In the genomic region with DNA sequence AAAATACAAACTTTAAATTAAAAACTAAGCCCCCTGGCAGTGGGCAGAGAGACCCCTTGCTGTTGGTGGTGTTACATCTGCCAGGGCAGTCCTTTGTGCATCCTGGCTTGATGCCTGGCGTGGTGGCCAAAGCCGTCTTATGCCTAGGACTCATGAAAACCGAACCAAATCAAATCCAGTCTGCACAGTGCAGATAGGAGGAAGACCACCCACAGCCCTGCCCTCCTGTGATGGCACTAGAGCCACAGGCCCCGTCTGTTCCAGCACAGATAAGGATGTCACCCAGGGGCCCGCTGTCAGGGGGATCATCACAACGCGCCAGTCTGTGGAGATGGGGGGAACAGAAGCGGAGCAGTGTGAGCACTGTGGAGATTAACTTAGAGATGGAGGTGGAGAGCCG, we compare ENCODE assay signal across 10 mouse cellular contexts. TPM values are rescaled to one million over a fixed set of nuclear protein-coding genes. Genes with fewer than 3 reads are reported as not detected.
A peak's percentile ranks its signal among the peaks of the same experiment; 100 is the strongest.
DNase-seq lines count a peak whose midpoint lies in the region; ATAC-seq and TF ChIP-seq lines count a peak whose summit lies in the region.
"Had no signal": no experiment of that assay in that cellular context is flagged by ENCODE, and none has a peak within 500 bp of the region (broad histone marks: within the 10 kb centered on the region; RNA-seq: fewer than 3 reads in every experiment).

No protein-coding gene starts in this region.

- peaks cover 29% of the 10 kb centered on the region for H3K36me3 ChIP-seq in embryonic facial prominence, embryonic 13.5 days

- peak; percentile 61 for DNase-seq in left cerebral cortex, postnatal 4 days
- no peak for DNase-seq in left cerebral cortex, postnatal 10 days (ENCODE audit: extremely low spot score in 1 of 2, low spot score in 2 of 2)
- DNase-seq in MN1 (ENCODE audit: low spot score) = no peak
- no peak for DNase-seq in kidney, postnatal 10 days

- no peaks in the 10 kb centered on the region for H3K27me3 ChIP-seq in embryonic facial prominence, embryonic 13.5 days
- H3K27me3 ChIP-seq: lung, embryonic 15.5 days; Patski had no signal

- TF ChIP-seq POLR2A in bone marrow, adult 2 months (IDR thresholded peaks at IDR 0.05; ENCODE audit: borderline replicate concordance, control insufficient read depth, low read depth, low read length) = no peak

- no peaks in the 10 kb centered on the region for H3K9me3 ChIP-seq in embryonic facial prominence, embryonic 13.5 days
- H3K9me3 ChIP-seq: lung, embryonic 15.5 days had no signal

- H3K4me3 ChIP-seq in bone marrow, adult 2 months (replicated peaks; ENCODE audit: control insufficient read depth, low read depth, low read length) = no peak overlapping the region
- no peak overlapping the region for H3K4me3 ChIP-seq in embryonic facial prominence, embryonic 13.5 days
- H3K4me3 ChIP-seq: lung, embryonic 15.5 days had no signal

- 31% methylated on average over 9 of the region's 9 CpGs for WGBS in bone marrow, adult 2 months
- 82% methylated on average over 9 of the region's 9 CpGs for whole genome bisulfite sequencing in embryonic facial prominence, embryonic 13.5 days

- peak overlapping the region; percentile 31 for H3K27ac ChIP-seq in bone marrow, adult 2 months (ENCODE audit: control insufficient read depth, insufficient read depth, low read depth, low read length, poor library complexity)
- H3K27ac ChIP-seq in embryonic facial prominence, embryonic 13.5 days = no peak overlapping the region
- H3K27ac ChIP-seq: lung, embryonic 15.5 days had no signal

- ATAC-seq in embryonic facial prominence, embryonic 13.5 days (ENCODE audit: insufficient number of reproducible peaks, insufficient read depth, low FRiP score, low TSS enrichment, low read depth) = no peak
- ATAC-seq in megakaryocyte-erythroid progenitor cell, adult 5-6 weeks (replicated peaks; ENCODE audit: low FRiP score, low TSS enrichment, poor library complexity, severe bottlenecking) = peak; percentile 48
- ATAC-seq: intestine, postnatal 0 days; Patski had no signal

- H3K9ac ChIP-seq in embryonic facial prominence, embryonic 13.5 days = peak overlapping the region; percentile 16; the same call in 1 of the 2 replicates
- H3K9ac ChIP-seq: lung, embryonic 15.5 days had no signal

- intact Hi-C loops in left cerebral cortex, postnatal 4 days (cut with DNase I) = no loop called here
- intact Hi-C loops in left cerebral cortex, postnatal 10 days (cut with DNase I) = loop anchor here (10.0 kb wide), 1 partner anchor 263 kb away; the partner anchor contains the start of gene Tcf3

- H3K4me1 ChIP-seq in bone marrow, adult 2 months (ENCODE audit: control insufficient read depth, insufficient read depth, low read length) = peaks cover 31% of the 10 kb centered on the region
- peaks cover 42% of the 10 kb centered on the region for H3K4me1 ChIP-seq in embryonic facial prominence, embryonic 13.5 days

- no peak overlapping the region for H3K4me2 ChIP-seq in embryonic facial prominence, embryonic 13.5 days
- H3K4me2 ChIP-seq: lung, embryonic 15.5 days had no signal

- TF ChIP-seq CTCF in bone marrow, adult 2 months (IDR thresholded peaks at IDR 0.05; ENCODE audit: control insufficient read depth, insufficient read depth, low read length) = no peak

RNA-seq across cellular contexts. Expression of gene Mob3a, which starts 4.0 kb away (rescaled TPM):
- total RNA-seq in left cerebral cortex, postnatal 4 days (2021) = 10 to 100 TPM; 52.0 to 52.1 TPM
- total RNA-seq in left cerebral cortex, postnatal 10 days (2021) = 10 to 100 TPM; 21.8 to 24.7 TPM
- 16.3 and 45.8 TPM in 2 replicates for polyA plus RNA-seq in bone marrow, adult 2 months (2011; ENCODE audit: insufficient read depth, insufficient read length, low replicate concordance, missing spikeins)
- 45.8 and 46.3 TPM in 2 replicates for polyA plus RNA-seq in embryonic facial prominence, embryonic 13.5 days (2015; fragmentation: Nextera tagmentation; extraction: Ambion mirVana)
- 22.8 and 29.1 TPM in 2 replicates for total RNA-seq in megakaryocyte-erythroid progenitor cell, adult 5-6 weeks (2014; fragmentation: Nextera tagmentation)
- 30.5 and 38.6 TPM in 2 replicates for total RNA-seq in megakaryocyte-erythroid progenitor cell, adult 5-6 weeks (2017)

RNA-seq across cellular contexts. Expression of gene Izumo4, which starts 4.2 kb away (rescaled TPM):
- total RNA-seq in left cerebral cortex, postnatal 4 days (2021) = 10 to 100 TPM; 46.3 to 53.6 TPM
- 10 to 100 TPM; 56.3 to 63.5 TPM for total RNA-seq in left cerebral cortex, postnatal 10 days (2021)
- polyA plus RNA-seq in bone marrow, adult 2 months (2011; ENCODE audit: insufficient read depth, insufficient read length, low replicate concordance, missing spikeins) = 22.9 and 33.3 TPM in 2 replicates
- polyA plus RNA-seq in embryonic facial prominence, embryonic 13.5 days (2015; fragmentation: Nextera tagmentation; extraction: Ambion mirVana) = 24.0 and 29.2 TPM in 2 replicates
- 22.8 and 26.4 TPM in 2 replicates for total RNA-seq in megakaryocyte-erythroid progenitor cell, adult 5-6 weeks (2014; fragmentation: Nextera tagmentation)
- 3.0 and 4.5 TPM in 2 replicates for total RNA-seq in megakaryocyte-erythroid progenitor cell, adult 5-6 weeks (2017)

RNA-seq across cellular contexts. Expression of gene Mknk2, which starts 19.9 kb away (rescaled TPM):
- total RNA-seq in left cerebral cortex, postnatal 4 days (2021) = 10 to 100 TPM; 61.6 to 67.1 TPM
- 10 to 100 TPM; 46.1 to 47.1 TPM for total RNA-seq in left cerebral cortex, postnatal 10 days (2021)
- polyA plus RNA-seq in bone marrow, adult 2 months (2011; ENCODE audit: insufficient read depth, insufficient read length, low replicate concordance, missing spikeins) = 70.5 and 89.6 TPM in 2 replicates
- 78.3 and 86.3 TPM in 2 replicates for polyA plus RNA-seq in embryonic facial prominence, embryonic 13.5 days (2015; fragmentation: Nextera tagmentation; extraction: Ambion mirVana)
- 149 and 158 TPM in 2 replicates for total RNA-seq in megakaryocyte-erythroid progenitor cell, adult 5-6 weeks (2014; fragmentation: Nextera tagmentation)
- 78.4 and 117 TPM in 2 replicates for total RNA-seq in megakaryocyte-erythroid progenitor cell, adult 5-6 weeks (2017)

RNA-seq across cellular contexts. Expression of gene Btbd2, which starts 40.9 kb away (rescaled TPM):
- total RNA-seq in left cerebral cortex, postnatal 4 days (2021) = 10 to 100 TPM; 80.9 to 83.2 TPM
- 10 to 100 TPM; 89.6 to 91.0 TPM for total RNA-seq in left cerebral cortex, postnatal 10 days (2021)
- polyA plus RNA-seq in bone marrow, adult 2 months (2011; ENCODE audit: insufficient read depth, insufficient read length, low replicate concordance, missing spikeins) = 7.0 and 22.1 TPM in 2 replicates
- polyA plus RNA-seq in embryonic facial prominence, embryonic 13.5 days (2015; fragmentation: Nextera tagmentation; extraction: Ambion mirVana) = 76.8 and 82.4 TPM in 2 replicates
- 27.4 and 32.0 TPM in 2 replicates for total RNA-seq in megakaryocyte-erythroid progenitor cell, adult 5-6 weeks (2014; fragmentation: Nextera tagmentation)
- 11.8 and 14.8 TPM in 2 replicates for total RNA-seq in megakaryocyte-erythroid progenitor cell, adult 5-6 weeks (2017)

RNA-seq across cellular contexts. Expression of gene Ap3d1, which starts 44.3 kb away (rescaled TPM):
- 100 to 1,000 TPM; 142 to 145 TPM for total RNA-seq in left cerebral cortex, postnatal 4 days (2021)
- 100 to 1,000 TPM; 146 to 151 TPM for total RNA-seq in left cerebral cortex, postnatal 10 days (2021)
- polyA plus RNA-seq in bone marrow, adult 2 months (2011; ENCODE audit: insufficient read depth, insufficient read length, low replicate concordance, missing spikeins) = 35.9 and 68.0 TPM in 2 replicates
- 73.3 and 73.5 TPM in 2 replicates for polyA plus RNA-seq in embryonic facial prominence, embryonic 13.5 days (2015; fragmentation: Nextera tagmentation; extraction: Ambion mirVana)
- total RNA-seq in megakaryocyte-erythroid progenitor cell, adult 5-6 weeks (2014; fragmentation: Nextera tagmentation) = 54.1 and 79.5 TPM in 2 replicates
- 36.6 and 37.8 TPM in 2 replicates for total RNA-seq in megakaryocyte-erythroid progenitor cell, adult 5-6 weeks (2017)
